Mouse (Mus musculus): Measurements from ENCODE around the gene Gm21974.
A peak's percentile ranks its signal among the peaks of the same experiment; 100 is the strongest.
"Not testable (repeated sequence)": the region's sequence is repeated elsewhere in the genome, so short reads cannot be mapped to it uniquely, and the experiment has no call there.

Gene Gm21974

DNA sequence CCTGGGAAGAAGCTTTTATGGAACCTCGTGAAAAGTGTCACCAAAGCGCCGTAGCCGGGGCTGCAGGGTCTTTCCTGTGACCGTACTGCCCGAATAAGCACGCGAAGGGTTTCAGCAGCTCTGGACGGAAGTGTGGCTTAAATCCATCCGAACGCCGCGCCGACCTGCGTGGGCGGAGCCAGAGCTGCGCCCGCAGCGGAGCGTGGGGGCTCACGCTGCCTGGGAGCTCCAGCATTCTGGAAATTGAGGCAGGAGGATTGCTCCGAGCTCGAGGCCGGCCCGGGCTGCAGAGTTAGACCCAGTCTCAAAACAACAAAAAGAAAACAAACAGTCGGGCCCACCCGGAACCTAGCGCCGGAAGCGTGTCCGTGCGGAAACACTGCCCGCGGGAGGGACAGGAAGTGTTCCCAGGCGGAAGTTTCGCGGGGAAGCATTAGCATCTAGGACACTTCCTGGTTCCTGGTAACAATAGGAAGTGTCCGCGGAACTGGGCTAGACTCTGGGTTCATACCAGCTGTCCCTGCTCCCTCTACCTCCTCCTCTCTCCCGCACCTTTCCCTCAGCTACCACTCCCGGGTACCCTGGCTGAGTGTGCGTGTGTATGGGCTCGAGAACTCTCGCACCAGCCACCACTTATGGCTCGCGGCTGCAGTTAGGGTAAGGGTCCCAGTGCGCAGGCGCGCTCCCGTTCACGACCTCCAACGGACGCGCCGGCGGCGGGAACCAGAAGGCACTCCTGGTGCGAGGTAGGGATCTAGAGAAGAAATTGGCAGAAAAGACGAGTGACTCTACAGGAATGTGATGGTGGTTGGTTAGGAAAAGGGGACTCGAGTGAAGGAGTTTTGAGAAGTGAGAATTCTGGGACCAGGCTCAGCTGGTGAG, 18.5 kb downstream of the Gm21974 start, which contains the start of gene Zfp668:
TSS of gene Zfp668 (minus strand) at position 362 of the 882 bp plus-strand sequence.
- peak; percentile 84 for DNase-seq (ENCODE audit: low spot score)

DNA sequence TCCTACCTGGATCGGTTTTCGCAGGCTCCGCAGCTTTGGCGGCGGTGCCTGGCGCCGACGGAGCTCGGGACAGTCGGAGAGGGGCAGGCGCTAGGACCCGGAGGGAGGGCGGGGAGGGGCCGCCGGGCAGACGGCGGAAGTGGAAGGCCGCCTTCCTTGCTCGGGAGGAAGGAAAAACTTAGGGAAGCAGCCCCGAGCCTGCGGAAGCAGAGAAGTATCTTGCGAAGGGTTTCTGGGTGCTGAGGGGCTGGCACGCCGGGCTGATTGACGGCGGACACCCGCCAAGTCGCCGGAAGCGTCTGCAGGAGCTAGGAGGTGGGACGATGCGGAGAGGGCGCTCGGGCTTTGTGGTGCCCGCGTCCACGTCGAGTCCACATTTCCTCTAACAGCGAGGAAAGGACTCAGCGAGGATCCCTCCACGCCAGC, 19.2 kb downstream of the Gm21974 start, which contains the start of gene Zfp646:
TSS of gene Zfp646 (plus strand) at position 181 of the 426 bp plus-strand sequence.
- peak; percentile 81 for DNase-seq (ENCODE audit: low spot score)

DNA sequence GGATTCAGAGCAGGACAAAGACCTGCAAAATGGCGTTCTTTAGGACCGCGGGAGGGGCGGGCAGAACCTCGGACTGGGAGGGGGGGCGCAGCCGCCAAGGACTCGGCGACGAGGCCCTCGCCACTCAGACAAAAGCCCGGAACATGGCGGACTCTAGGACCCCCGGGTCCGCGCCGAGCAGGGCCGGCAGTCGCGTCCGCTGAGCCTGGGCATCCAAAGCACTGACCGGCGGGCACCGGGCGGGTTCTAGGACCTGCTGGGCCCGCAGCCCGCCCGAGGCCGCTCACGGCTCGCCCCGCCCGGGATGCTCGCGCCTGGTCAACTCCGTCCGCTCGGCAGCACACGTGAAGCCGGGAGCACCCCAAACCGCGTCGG, 19.6 kb downstream of the Gm21974 start:
- peak; percentile 82 for DNase-seq (ENCODE audit: low spot score)

DNA sequence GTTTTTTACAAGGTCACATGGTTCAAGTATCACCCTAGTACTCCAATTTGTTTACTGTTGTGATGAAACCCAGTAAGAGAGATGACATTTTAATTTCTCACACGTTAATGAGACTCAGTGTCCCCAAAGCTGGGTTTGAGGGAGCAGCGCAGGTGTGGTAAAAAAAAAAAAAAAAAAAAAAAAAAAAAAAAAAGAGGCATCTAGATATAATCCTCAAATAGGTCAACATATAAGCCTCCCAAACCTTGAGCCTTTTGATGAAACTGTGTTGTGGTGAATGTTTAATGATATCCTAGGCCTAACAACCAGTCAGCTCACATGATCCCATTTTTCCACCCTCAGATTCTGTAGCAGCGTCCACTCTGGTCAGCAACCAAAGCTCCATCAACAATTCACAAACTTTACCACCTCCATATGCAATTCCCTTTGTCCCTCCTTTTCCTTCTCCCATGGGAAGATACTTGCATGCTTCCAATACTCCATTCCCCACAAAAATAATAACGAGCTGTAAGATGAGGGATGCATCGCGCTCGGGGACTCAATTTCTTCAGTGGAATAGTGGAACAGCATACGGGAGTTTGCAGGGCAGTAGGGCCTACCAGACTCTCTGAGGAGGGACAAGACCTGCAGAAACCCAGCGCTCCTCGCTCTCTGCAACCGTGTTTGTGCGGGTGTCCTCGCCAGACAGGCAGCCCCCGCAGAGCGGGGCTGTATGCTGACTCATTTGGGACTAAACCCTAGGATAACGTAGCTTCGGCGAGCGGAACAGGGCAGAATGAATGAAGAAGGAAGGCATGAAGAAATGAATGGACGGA, 20.2 kb downstream of the Gm21974 start:
- no peak for DNase-seq (ENCODE audit: low spot score)

DNA sequence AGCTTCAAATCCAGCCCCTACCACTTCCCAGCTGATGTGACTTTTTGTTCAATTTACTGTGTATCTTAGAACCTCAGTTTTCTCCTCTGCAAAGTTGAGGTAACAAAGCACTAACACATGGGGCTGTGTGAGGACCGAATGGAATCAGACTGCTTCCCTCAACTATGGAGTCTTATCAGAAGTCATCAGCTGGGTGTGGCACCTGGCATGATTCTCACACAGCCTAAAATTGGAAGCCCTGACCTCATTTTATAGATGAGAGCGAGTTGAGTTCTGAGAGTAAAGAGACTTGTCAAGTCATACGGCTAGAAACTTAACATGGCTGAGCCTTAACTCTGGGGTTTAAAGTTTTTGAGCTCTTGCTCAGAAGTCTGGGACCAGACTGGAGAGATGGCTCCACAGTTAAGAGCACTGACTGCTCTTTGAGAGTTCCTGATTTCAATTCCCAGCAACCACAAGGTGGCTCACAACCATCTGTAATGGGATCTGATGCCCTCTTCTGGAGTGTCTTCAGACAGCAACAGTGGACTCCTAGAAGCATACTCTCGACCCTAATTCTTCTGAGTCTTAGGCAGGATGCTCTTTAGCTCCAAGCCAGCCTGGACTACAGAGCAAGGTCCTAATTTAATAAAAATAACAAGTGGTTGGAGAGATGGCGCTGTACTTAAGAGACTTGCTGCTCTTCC, 25.0 kb downstream of the Gm21974 start:
- DNase-seq (ENCODE audit: low spot score) = no peak

DNA sequence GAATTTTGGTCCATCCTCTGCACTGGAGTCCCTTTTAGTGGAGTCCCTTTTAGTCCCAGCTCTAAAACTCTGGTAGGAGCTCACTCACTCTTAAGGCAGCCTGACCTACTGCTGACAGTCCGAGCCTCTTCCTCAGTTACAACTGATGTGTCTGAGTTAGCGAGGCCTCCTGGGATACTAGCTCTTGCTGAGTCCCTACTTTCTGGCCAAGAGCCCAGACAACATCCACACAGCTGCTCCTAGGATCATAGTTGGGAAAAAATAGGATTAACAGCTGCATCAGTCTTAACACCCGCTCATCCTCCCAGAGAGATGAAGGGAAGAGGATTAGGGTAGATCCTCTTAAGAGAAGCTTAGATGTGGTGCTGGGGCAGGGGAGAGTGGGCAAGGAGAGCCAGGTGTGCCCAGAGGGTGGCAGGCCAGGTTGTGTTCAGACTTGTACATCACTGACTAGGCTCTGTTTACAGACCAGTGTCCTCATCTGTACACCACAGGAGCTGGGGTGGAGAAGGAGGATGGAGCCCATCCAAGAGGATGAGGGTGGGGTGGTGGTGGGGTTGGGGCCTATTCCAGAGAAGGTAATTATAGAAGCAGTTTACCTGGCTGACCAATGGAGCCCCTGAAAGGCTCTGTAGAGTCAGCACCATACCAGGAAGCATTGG, 26.0 kb downstream of the Gm21974 start:
- DNase-seq (ENCODE audit: low spot score) = no peak

DNA sequence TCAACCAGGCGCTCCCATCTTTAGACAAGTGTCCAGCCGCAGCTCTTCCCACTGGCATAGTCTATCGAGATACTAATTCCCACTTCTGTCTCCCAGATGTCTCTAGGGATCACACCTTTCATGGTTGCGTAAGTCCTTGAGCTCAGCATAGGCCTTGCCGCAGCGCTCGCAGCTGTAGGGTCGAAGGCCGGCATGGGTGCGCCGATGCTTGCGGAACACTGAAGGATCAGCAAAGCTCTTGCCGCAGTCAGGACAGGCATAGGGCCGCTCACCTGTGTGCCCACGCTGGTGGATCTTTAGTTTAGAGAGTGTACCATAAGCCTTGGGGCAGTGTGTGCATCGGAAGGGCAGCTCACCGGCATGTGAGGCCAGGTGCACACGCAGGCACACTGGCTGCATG, 27.6 kb downstream of the Gm21974 start:
- DNase-seq (ENCODE audit: low spot score) = no peak

DNA sequence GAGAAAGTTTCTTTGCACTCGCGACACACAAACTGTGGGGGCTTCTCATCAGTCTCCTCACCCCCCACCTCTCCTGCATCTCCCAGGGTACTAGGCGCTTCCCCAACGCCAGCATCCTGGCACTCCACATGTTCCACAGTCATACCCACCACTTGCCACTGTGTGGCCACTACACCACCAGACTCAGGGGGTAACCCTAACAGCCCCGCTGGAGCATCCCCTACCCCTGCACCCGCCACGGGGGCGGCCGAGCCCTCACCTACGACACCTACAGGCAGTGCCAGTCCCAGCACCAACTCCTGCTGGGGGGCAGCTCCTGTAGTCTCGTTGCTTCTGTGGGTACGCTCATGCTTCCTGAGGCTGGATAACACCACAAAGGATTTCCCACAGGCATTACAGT, 28.8 kb downstream of the Gm21974 start:
- no peak for DNase-seq (ENCODE audit: low spot score)

DNA sequence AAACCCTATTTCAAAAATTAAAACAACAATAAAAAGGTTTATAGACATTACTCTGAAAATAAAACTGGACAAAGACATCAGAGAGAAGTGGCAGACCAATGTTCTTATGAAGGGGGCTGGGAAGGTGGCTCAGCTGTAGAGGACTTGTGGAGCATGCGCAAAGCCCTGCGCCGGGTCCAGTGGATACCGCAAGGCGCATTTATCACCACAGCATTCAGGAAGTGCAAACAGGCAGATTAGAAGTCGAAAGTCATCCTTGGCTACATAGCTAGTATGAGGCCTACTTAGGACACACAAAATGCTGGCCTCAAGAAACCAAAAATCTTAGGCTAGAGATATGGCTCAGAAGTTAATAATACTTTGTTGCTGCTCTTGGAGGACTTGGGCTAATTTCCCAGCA, 37.0 kb downstream of the Gm21974 start:
- no peak for DNase-seq (ENCODE audit: low spot score)

DNA sequence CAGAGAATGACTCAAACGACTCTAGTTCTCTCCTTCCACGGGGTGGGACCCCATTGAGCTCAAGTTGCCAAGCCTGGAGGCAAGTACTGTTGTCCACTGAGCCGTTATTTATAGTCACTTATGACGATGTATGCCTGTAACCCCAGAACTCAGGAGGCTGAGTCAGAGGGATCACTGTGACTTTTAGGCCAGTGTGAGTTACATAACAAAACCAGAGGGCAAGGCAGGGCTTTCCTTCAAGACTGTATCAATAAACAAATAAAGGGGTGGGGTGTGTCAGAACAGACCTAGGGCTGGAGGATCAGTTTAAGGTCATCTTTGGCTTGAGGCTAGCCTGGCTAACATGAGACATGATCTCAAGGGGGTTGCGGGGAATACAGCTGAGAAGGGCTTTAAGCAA, 44.3 kb downstream of the Gm21974 start:
- no peak for DNase-seq (ENCODE audit: low spot score)

DNA sequence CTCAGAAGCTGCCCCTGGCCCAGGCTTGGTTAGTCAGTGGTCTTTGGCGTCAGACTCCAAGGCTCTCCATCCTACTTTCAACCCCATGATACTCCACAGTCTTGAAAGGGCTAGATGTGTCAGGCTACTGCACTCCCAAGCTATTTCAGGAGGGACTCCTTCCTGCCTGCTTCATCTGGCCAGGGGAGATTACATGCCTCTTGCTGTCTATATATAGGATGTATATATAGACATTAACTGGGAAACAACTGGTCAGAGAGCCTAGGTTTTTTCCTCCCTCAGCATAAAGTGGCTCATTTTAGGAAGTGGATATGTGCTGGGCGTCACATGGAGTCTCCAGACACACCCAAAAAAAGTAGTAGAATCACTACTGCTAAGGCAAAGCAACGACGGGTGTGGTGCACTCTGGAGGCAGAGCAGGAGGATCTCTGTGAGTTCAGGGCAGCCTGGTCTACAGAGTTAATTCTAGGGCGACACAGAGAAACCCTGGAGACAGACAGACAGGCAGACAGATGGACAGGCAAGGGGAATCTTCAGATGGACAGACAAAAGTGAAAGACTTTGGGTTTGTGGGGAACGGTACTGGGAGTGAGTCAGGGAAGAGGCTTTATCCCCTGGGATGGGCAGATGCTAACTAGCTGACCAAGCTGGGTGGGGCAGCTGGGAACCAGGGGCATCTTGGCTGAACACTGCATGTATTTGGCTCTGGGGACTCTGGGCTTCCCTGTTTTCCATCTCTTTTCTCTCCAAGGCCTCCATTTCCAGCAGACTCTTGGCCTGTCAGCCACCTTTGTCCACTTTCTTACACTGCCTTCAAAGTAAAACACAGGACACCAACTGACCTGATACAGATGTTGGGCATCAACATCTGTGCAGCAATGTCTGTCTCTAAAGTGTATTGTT, 45.0 kb downstream of the Gm21974 start:
- DNase-seq (ENCODE audit: low spot score) = no peak

DNA sequence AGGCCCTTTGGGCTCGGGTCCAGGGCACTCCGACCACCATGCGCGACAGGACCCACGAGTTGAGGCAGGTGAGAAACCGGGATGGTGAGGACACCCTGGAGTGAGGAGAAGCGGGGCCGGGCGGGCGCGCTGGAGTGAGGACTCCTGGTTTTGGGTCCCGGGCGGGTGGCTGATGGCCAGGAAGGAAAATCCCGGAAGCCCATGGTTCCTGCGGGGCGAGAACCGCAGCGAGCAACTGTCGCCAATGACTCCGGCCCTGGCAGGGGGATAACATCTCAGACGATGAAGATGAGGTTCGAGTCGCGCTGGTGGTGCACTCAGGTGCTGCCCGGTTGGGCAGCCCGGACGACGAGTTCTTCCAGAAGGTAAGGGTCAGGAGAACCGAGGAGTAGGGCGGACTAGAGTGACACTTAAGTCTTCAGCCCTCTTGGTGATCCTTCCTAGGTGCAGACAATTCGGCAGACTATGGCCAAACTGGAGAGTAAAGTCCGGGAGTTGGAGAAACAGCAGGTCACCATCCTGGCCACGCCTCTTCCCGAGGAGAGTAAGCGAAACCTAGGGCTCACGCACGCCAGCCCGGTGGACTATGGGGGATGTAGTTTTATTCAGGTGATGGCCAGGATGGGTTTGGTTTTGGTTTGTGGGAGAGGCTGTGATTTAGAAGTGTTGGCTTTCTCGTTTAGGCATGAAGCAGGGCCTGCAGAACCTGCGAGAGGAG, 53.1 kb downstream of the Gm21974 start:
- peak; percentile 70 for DNase-seq (ENCODE audit: low spot score)

DNA sequence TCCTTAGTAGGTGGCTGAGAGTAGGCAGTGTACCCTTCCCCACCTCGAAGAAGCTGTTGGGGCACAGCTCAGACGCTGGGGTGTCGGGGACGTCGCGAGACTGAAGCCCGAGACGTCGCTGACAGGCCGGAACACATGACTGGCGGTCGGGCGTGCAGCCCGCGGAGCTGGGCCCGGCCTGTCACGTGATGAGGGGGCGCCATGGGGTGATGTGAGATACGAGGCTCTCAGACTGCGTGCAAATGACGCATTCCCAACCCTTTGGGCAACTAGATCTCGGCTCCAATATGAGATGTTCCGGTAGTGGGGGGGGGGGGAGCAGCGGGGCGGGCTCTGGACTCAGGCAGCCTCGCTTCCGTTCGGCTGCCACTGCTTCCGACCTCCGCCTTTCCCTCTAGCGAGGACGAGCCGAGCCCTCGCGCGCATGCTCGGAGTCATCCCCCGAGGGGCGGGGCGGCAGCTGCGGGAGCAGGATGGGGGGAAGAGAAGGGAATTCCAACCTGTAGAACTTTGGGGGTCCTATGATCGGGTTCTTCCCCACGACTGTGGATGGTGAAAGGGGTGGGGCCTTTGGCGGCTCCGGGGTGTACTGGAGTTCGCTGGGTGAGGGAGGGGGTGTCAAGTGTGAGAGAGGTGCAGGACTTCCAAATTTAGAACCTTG, 53.8 kb downstream of the Gm21974 start:
- peak; percentile 79 for DNase-seq (ENCODE audit: low spot score)

DNA sequence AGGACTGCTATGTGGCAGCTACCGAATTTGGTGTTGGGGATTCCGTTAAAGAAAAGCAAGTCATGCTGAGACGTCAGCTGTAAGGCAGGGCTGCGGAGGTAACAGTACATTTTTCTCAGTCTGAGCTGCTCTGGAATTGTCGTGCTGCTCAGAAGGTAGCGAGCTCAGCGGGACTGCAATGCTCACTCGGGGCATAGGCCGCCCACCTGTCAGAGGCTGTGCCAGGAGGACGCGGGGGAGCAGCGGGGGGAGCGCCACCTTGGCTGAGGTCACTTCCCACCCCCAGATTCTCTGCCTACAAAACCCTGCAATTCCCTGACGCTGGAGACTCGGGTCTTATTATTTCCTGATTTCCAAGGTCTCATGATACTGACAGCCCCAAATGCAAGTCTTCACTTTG, 54.4 kb downstream of the Gm21974 start:
- DNase-seq (ENCODE audit: low spot score) = no peak

DNA sequence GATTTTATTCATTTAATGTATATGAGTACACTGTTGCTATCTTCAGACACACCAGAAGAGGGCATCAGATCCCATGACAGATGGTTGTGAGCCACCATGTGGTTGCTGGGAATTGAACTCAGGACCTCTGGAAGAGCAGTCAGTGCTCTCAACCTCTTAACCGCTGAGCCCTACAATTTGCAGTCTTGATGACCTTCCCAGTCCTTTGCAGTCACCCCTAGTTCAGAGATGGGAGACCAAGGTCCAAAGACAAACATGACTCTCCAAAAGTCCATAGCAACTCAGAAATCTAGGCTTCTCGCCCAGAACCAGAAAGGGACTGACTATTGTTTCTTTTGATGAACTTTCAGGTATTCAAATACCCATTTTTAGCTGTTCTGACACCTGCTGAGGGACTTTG, 55.2 kb downstream of the Gm21974 start:
- not testable (repeated sequence) for DNase-seq (ENCODE audit: low spot score)

DNA sequence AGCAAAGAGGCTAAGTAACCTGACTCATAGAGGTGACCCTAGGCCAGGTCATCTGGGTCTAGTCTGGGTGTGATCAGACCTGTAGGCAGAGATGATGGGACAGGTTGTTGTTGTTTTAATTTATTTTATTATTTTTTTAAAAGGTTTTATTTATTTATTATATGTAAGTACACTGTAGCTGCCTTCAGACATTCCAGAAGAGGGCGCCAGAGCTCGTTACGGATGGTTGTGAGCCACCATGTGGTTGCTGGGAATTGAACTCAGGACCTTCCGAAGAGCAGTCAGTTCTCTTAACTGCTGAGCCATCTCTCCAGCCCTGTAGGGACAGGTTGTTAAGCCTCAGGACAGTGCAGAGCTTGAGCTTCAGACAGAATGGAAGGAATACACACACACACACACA, 57.4 kb downstream of the Gm21974 start:
- not testable (repeated sequence) for DNase-seq (ENCODE audit: low spot score)

DNA sequence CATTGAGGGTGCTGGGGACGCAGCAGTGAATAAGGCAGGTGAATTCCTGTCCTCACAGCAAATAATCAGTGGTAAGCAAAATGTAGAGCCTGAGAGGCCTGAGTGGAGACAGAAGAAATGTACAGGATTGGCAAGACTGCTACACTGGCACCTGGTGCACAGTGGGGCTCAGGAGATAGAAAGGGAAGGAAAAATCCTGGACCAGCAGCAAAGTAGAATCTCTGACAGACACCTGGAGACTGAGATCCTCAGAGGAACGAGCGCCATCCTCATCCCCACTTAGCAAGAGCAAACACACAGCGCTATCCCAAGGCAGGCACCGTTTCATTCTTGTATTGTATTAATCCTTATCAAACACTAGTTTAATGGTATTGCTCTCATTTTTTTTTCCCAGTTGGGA, 57.8 kb downstream of the Gm21974 start:
- no peak for DNase-seq (ENCODE audit: low spot score)

Data from spleen, adult 12 weeks (tissue).